Mouse (Mus musculus) heart, adult 2 months (tissue): ENCODE data around the gene Slamf9.

Experiments used
- CTCF ChIP-seq: fragments of 200-600 bp; IDR thresholded peaks from 2 replicates; pipeline ENCODE4 v1.8.1; 2022; ENCODE audit warnings: antibody characterized with exemption, mild to moderate bottlenecking, moderate library complexity
- EP300 ChIP-seq: fragments of 200-500 bp; IDR thresholded peaks from 2 replicates; pipeline ENCODE4 v1.6.1; 2011; ENCODE audit warnings: low read depth, low read length, control low read depth; ENCODE audit not compliant: insufficient read depth
- POLR2A ChIP-seq: fragments of 200-500 bp; IDR thresholded peaks from 2 replicates; pipeline ENCODE4 v1.6.1; 2011; ENCODE audit warnings: mild to moderate bottlenecking, low read depth, low read length, control low read depth; ENCODE audit not compliant: insufficient read depth

DNA sequence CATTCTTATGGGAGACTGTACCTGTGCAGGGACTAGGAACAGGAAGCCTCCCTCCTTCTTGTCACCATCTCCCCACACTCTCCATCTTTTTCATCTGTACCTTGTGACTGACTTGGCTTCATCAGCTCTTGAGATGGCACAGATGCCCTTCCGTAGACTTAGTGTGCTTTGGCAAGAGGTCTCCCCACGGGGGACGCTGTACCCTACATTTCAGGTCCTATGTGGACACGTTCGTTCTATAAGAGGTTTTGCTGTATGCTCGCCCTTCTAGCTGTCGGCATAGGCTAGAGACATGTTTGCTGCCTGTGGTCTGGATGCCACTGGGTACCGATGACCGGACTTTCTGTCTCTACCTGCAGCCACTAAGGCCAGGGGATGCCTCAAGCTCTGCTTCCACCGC, 52.3 kb downstream of the Slamf9 start:
- TF ChIP-seq CTCF: no peak
- no peak for TF ChIP-seq POLR2A
- TF ChIP-seq EP300: no peak
